Mouse (Mus musculus) spleen, adult 2 months (tissue): ENCODE results near the gene Ccdc175. TPM values are rescaled to one million over a fixed set of nuclear protein-coding genes. Genes with fewer than 3 reads are reported as not detected.

Source experiments
- DNase-seq, 2 experiments: peaks; one replicate each; pipeline versions ENCODE4 v3.0.0 to v3.0.0-alpha.2; 2012 to 2021; ENCODE audit warnings: low spot score in 2 of 2, low read depth in 1 of 2
- H3K27ac ChIP-seq: fragments of 200-500 bp; 2 replicates; pipeline ENCODE4 v1.5.1; 2012; ENCODE audit warnings: low read length, inconsistent platforms; ENCODE audit not compliant: insufficient read depth
- H3K27me3 ChIP-seq: fragments of 200-500 bp; 2 replicates; pipeline ENCODE4 v1.6.1; 2012; ENCODE audit warnings: mild to moderate bottlenecking, moderate library complexity, low read length, inconsistent platforms; ENCODE audit not compliant: control insufficient read depth, insufficient read depth
- H3K36me3 ChIP-seq: fragments of 200-500 bp; 2 replicates; pipeline ENCODE4 v1.6.1; 2012; ENCODE audit warnings: mild to moderate bottlenecking, low read length, inconsistent platforms; ENCODE audit not compliant: control insufficient read depth, insufficient read depth
- H3K4me1 ChIP-seq: fragments of 200-500 bp; 2 replicates; pipeline ENCODE4 v1.6.1; 2011; ENCODE audit warnings: inconsistent platforms; ENCODE audit not compliant: control insufficient read depth, insufficient read depth, insufficient read length
- H3K4me3 ChIP-seq: fragments of 200-500 bp; 2 replicates; pipeline ENCODE4 v1.5.1; 2011; ENCODE audit warnings: mild to moderate bottlenecking, inconsistent platforms; ENCODE audit not compliant: insufficient read depth, insufficient read length; ENCODE audit errors: extremely low read depth
- CTCF ChIP-seq: fragments of 200-500 bp; IDR thresholded peaks from 2 replicates; pipeline ENCODE4 v1.5.1; 2011; ENCODE audit warnings: mild to moderate bottlenecking, inconsistent platforms; ENCODE audit not compliant: insufficient read depth, insufficient read length, insufficient replicate concordance; ENCODE audit errors: extremely low read depth
- POLR2A ChIP-seq: fragments of 200-500 bp; IDR thresholded peaks from 2 replicates; pipeline ENCODE4 v1.6.1; 2011; ENCODE audit warnings: low read depth, low read length, inconsistent platforms
- WGBS: fragments of 180-500 bp; shearing (Covaris S2); methylation state at CpG from one replicate; pipeline ENCODE4 v1.1.7; 2018; 5-methylcytosine and 5-hydroxymethylcytosine counted together
- polyA plus RNA-seq: library from polyadenylated mRNA; depleted of rRNA; stranded (reverse); fragments of >200 nt; gene quantifications from 2 replicates; pipeline ENCODE4 v1.2.3, GENCODE M21; 2012; rRNA removed

The Ccdc175 gene
- not detected in 2 replicates for polyA plus RNA-seq

GRCm38 (mm10) chr12:72184929-72185328 is at the start of gene Ccdc175:
Gene Ccdc175 (minus strand): TSS chr12:72185029.
- TF ChIP-seq CTCF, result no peak
- TF ChIP-seq POLR2A, result no peak
- H3K4me3 ChIP-seq, result no peak within 1 kb of the TSS
- no peak within 1 kb of the TSS for H3K27ac ChIP-seq
- DNase-seq, result no peak
- no peaks in the 10 kb centered on the region for H3K36me3 ChIP-seq
- H3K27me3 ChIP-seq, result no peaks in the 10 kb centered on the region
- WGBS, result 90% methylated on average over 12 of the region's 12 CpGs
- no peaks in the 10 kb centered on the region for H3K4me1 ChIP-seq

- no peaks in the 10 kb centered on the region for H3K4me1 ChIP-seq
- DNase-seq, result no peak
- H3K27me3 ChIP-seq, result 0 out of 2 replicates have a peak, but pooled peaks cover 4% of the 10 kb centered on the region
- H3K36me3 ChIP-seq, result no peaks in the 10 kb centered on the region
- TF ChIP-seq CTCF (no peak), POLR2A (no peak)
- no peak overlapping the region for H3K27ac ChIP-seq
- WGBS, result 86% methylated on average over 3 of the region's 3 CpGs
- H3K4me3 ChIP-seq, result no peak overlapping the region
These were observed 49.3 kb upstream of the Ccdc175 start for GRCm38 (mm10) chr12:72234151-72234550.

- Histone ChIP-seq H3K27me3 (0 out of 2 replicates have a peak, but pooled peaks cover 4% of the 10 kb centered on the region), H3K27ac (no peak overlapping the region), H3K4me3 (no peak overlapping the region), H3K4me1 (no peaks in the 10 kb centered on the region), H3K36me3 (no peaks in the 10 kb centered on the region)
- WGBS, result 90% methylated on average over 19 of the region's 19 CpGs
- no peak for TF ChIP-seq CTCF
- no peak for TF ChIP-seq POLR2A
- DNase-seq, result no peak
These were observed 48.3 kb upstream of the Ccdc175 start for GRCm38 (mm10) chr12:72232826-72233790.

GRCm38 (mm10) chr12:72232176-72232575 is 47.3 kb upstream of the Ccdc175 start:
- Histone ChIP-seq H3K27ac (no peak overlapping the region), H3K4me1 (no peaks in the 10 kb centered on the region), H3K36me3 (no peaks in the 10 kb centered on the region), H3K4me3 (no peak overlapping the region), H3K27me3 (0 out of 2 replicates have a peak, but pooled peaks cover 4% of the 10 kb centered on the region)
- TF ChIP-seq POLR2A (no peak), CTCF (no peak)
- 75% methylated on average over 3 of the region's 3 CpGs for WGBS
- DNase-seq, result no peak

GRCm38 (mm10) chr12:72229451-72230196 is 44.8 kb upstream of the Ccdc175 start:
- DNase-seq, result no peak
- Histone ChIP-seq H3K27ac (no peak overlapping the region), H3K36me3 (no peaks in the 10 kb centered on the region), H3K4me1 (no peaks in the 10 kb centered on the region), H3K4me3 (no peak overlapping the region), H3K27me3 (no peaks in the 10 kb centered on the region)
- TF ChIP-seq POLR2A (no peak), CTCF (no peak)
- WGBS, result 75% methylated on average over 8 of the region's 8 CpGs

- no peaks in the 10 kb centered on the region for H3K27me3 ChIP-seq
- H3K36me3 ChIP-seq, result no peaks in the 10 kb centered on the region
- H3K4me1 ChIP-seq, result no peaks in the 10 kb centered on the region
- TF ChIP-seq CTCF (no peak), POLR2A (no peak)
- no peak for DNase-seq
- no peak overlapping the region for H3K4me3 ChIP-seq
- no peak overlapping the region for H3K27ac ChIP-seq
- 86% methylated on average over 6 of the region's 6 CpGs for WGBS
These were observed 42.9 kb upstream of the Ccdc175 start for GRCm38 (mm10) chr12:72227731-72228130.
